Mouse (Mus musculus): ENCODE measurements around the gene Brd9.

DNA sequence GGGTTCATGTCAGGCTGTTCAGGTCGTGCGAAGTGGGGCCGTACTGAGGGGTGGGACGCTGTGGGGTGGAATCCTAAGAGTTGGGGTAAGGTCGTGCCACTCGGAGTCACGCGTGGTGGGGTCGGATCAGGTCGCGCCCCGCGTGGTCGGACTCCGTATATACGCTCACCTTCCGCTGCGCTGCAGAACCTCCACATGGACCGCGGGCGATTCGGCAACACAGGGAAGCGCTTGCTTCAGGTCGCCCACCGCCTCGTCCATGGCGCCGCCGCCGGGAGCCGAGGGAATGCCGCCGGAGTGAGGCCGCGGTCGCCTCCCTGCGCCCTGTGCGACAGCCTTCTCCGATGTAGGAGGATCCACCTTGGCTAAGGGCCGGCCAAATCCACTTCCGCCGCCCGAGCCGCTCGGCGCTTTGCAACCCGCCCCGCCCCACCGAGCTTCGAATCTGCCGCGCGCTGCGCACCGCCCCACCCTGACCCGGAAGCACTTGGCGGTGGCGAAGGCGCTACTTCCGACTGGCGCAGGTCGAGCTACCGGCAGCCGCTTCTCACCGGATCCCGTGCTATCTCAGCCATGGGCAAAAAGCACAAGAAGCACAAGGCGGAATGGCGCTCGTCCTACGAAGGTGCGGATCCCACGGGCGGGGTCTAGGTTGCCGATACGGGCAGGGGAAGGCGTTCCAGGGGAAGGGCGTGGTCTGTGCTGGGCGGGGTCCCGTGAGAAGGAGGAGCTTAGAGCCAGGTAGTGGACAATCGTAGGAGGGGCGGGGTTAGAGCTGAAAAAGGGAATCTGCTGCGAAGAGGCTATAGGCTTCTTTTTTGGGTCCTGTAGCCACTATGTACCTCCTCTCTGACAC lies at the start of gene Brd9, which contains the start of gene Trip13:
- TF ChIP-seq CTCF (IDR thresholded peaks at IDR 0.05; ENCODE audit: low read depth) = peak; percentile 41
- TF ChIP-seq EP300 (IDR thresholded peaks at IDR 0.05; ENCODE audit: low read depth) = no peak

Data from liver, embryonic 14.5 days (tissue).